Mouse (Mus musculus): ENCODE measurements around the gene Crip1. TPM values are rescaled to one million over a fixed set of nuclear protein-coding genes. Genes with fewer than 3 reads are reported as not detected.
A peak's percentile ranks its signal among the peaks of the same experiment; 100 is the strongest.

Crip1 gene
- polyA plus RNA-seq, 1 experiment = 79.5 TPM

- H3K4me1 ChIP-seq (ENCODE audit: control insufficient read depth, insufficient read depth, low read length) = peaks cover 7% of the 10 kb centered on the region
- H3K4me3 ChIP-seq (ENCODE audit: low read depth, low read length) = peak overlapping the region; percentile 96
- no peak overlapping the region for H3K27ac ChIP-seq (ENCODE audit: insufficient read depth, low read length)
- no peaks in the 10 kb centered on the region for H3K36me3 ChIP-seq (ENCODE audit: control insufficient read depth, insufficient read depth, low read length, poor library complexity, severe bottlenecking)
- H3K9me3 ChIP-seq (replicated peaks; ENCODE audit: control insufficient read depth, insufficient read depth, low read length, poor library complexity, severe bottlenecking) = no peaks in the 10 kb centered on the region
- peak overlapping the region; percentile 55 for H3K9ac ChIP-seq (ENCODE audit: low read depth, poor library complexity, severe bottlenecking)
- TF ChIP-seq POLR2A (IDR thresholded peaks at IDR 0.05; ENCODE audit: insufficient read depth, low read length) (no peak), EP300 (IDR thresholded peaks at IDR 0.05; ENCODE audit: insufficient read depth, low read depth, low read length) (no peak), CTCF (IDR thresholded peaks at IDR 0.05; ENCODE audit: low read depth, low read length) (no peak)
- no peaks in the 10 kb centered on the region for H3K27me3 ChIP-seq (ENCODE audit: control insufficient read depth, insufficient read depth, low read length, poor library complexity, severe bottlenecking)
These were observed 6.2 kb downstream of the Crip1 start for GRCm38 (mm10) chr12:113152272-113152661.

- Histone ChIP-seq H3K27me3 (ENCODE audit: control insufficient read depth, insufficient read depth, low read length, poor library complexity, severe bottlenecking) (no peaks in the 10 kb centered on the region), H3K9me3 (replicated peaks; ENCODE audit: control insufficient read depth, insufficient read depth, low read length, poor library complexity, severe bottlenecking) (no peaks in the 10 kb centered on the region), H3K36me3 (ENCODE audit: control insufficient read depth, insufficient read depth, low read length, poor library complexity, severe bottlenecking) (peaks cover 1% of the 10 kb centered on the region; the same call in 1 of the 2 replicates), H3K9ac (ENCODE audit: low read depth, poor library complexity, severe bottlenecking) (no peak overlapping the region), H3K4me3 (ENCODE audit: low read depth, low read length) (no peak overlapping the region), H3K4me1 (ENCODE audit: control insufficient read depth, insufficient read depth, low read length) (peaks cover 9% of the 10 kb centered on the region), H3K27ac (ENCODE audit: insufficient read depth, low read length) (no peak overlapping the region)
- no peak for TF ChIP-seq POLR2A (IDR thresholded peaks at IDR 0.05; ENCODE audit: insufficient read depth, low read length)
- TF ChIP-seq CTCF (IDR thresholded peaks at IDR 0.05; ENCODE audit: low read depth, low read length) = no peak
- no peak for TF ChIP-seq EP300 (IDR thresholded peaks at IDR 0.05; ENCODE audit: insufficient read depth, low read depth, low read length)
These were observed 6.9 kb downstream of the Crip1 start for GRCm38 (mm10) chr12:113152991-113153525.

GRCm38 (mm10) chr12:113153971-113154370 is 7.9 kb downstream of the Crip1 start:
- H3K36me3 ChIP-seq (ENCODE audit: control insufficient read depth, insufficient read depth, low read length, poor library complexity, severe bottlenecking) = peaks cover 3% of the 10 kb centered on the region; the same call in 1 of the 2 replicates
- TF ChIP-seq POLR2A (IDR thresholded peaks at IDR 0.05; ENCODE audit: insufficient read depth, low read length) (no peak), CTCF (IDR thresholded peaks at IDR 0.05; ENCODE audit: low read depth, low read length) (no peak), EP300 (IDR thresholded peaks at IDR 0.05; ENCODE audit: insufficient read depth, low read depth, low read length) (no peak)
- no peak overlapping the region for H3K9ac ChIP-seq (ENCODE audit: low read depth, poor library complexity, severe bottlenecking)
- no peak overlapping the region for H3K4me3 ChIP-seq (ENCODE audit: low read depth, low read length)
- no peaks in the 10 kb centered on the region for H3K9me3 ChIP-seq (replicated peaks; ENCODE audit: control insufficient read depth, insufficient read depth, low read length, poor library complexity, severe bottlenecking)
- peaks cover 4% of the 10 kb centered on the region for H3K4me1 ChIP-seq (ENCODE audit: control insufficient read depth, insufficient read depth, low read length)
- H3K27me3 ChIP-seq (ENCODE audit: control insufficient read depth, insufficient read depth, low read length, poor library complexity, severe bottlenecking) = no peaks in the 10 kb centered on the region
- H3K27ac ChIP-seq (ENCODE audit: insufficient read depth, low read length) = no peak overlapping the region

- peaks cover 4% of the 10 kb centered on the region for H3K4me1 ChIP-seq (ENCODE audit: control insufficient read depth, insufficient read depth, low read length)
- peak overlapping the region; percentile 24; the same call in 1 of the 2 replicates for H3K27ac ChIP-seq (ENCODE audit: insufficient read depth, low read length)
These were observed 8.6 kb downstream of the Crip1 start for GRCm38 (mm10) chr12:113154747-113155075.

GRCm38 (mm10) chr12:113155076-113155771 is 9.1 kb downstream of the Crip1 start:
- peak overlapping the region; percentile 59 for H3K27ac ChIP-seq (ENCODE audit: insufficient read depth, low read length)
- H3K36me3 ChIP-seq (ENCODE audit: control insufficient read depth, insufficient read depth, low read length, poor library complexity, severe bottlenecking) = peaks cover 3% of the 10 kb centered on the region; the same call in 1 of the 2 replicates
- no peaks in the 10 kb centered on the region for H3K9me3 ChIP-seq (replicated peaks; ENCODE audit: control insufficient read depth, insufficient read depth, low read length, poor library complexity, severe bottlenecking)
- no peaks in the 10 kb centered on the region for H3K27me3 ChIP-seq (ENCODE audit: control insufficient read depth, insufficient read depth, low read length, poor library complexity, severe bottlenecking)
- no peak for TF ChIP-seq POLR2A (IDR thresholded peaks at IDR 0.05; ENCODE audit: insufficient read depth, low read length)
- no peak for TF ChIP-seq CTCF (IDR thresholded peaks at IDR 0.05; ENCODE audit: low read depth, low read length)
- TF ChIP-seq EP300 (IDR thresholded peaks at IDR 0.05; ENCODE audit: insufficient read depth, low read depth, low read length) = peak; percentile 73; the same call in 1 of the 2 replicates
- peaks cover 4% of the 10 kb centered on the region for H3K4me1 ChIP-seq (ENCODE audit: control insufficient read depth, insufficient read depth, low read length)
- peak overlapping the region; percentile 52 for H3K4me3 ChIP-seq (ENCODE audit: low read depth, low read length)
- H3K9ac ChIP-seq (ENCODE audit: low read depth, poor library complexity, severe bottlenecking) = peak overlapping the region; percentile 39

More at GRCm38 (mm10) chr12:113154747-113155075, 8.6 kb downstream of the Crip1 start:
- no peaks in the 10 kb centered on the region for H3K9me3 ChIP-seq (replicated peaks; ENCODE audit: control insufficient read depth, insufficient read depth, low read length, poor library complexity, severe bottlenecking)
- H3K4me3 ChIP-seq (ENCODE audit: low read depth, low read length) = peak overlapping the region; percentile 52; the same call in 1 of the 2 replicates
- H3K36me3 ChIP-seq (ENCODE audit: control insufficient read depth, insufficient read depth, low read length, poor library complexity, severe bottlenecking) = peaks cover 3% of the 10 kb centered on the region; the same call in 1 of the 2 replicates
- no peak overlapping the region for H3K9ac ChIP-seq (ENCODE audit: low read depth, poor library complexity, severe bottlenecking)
- H3K27me3 ChIP-seq (ENCODE audit: control insufficient read depth, insufficient read depth, low read length, poor library complexity, severe bottlenecking) = no peaks in the 10 kb centered on the region
- TF ChIP-seq CTCF (IDR thresholded peaks at IDR 0.05; ENCODE audit: low read depth, low read length) = no peak
- TF ChIP-seq EP300 (IDR thresholded peaks at IDR 0.05; ENCODE audit: insufficient read depth, low read depth, low read length) = no peak
- TF ChIP-seq POLR2A (IDR thresholded peaks at IDR 0.05; ENCODE audit: insufficient read depth, low read length) = no peak
